Mouse (Mus musculus): ENCODE measurements around the gene Cadm4. TPM values are rescaled to one million over a fixed set of nuclear protein-coding genes. Genes with fewer than 3 reads are reported as not detected.

Cadm4 gene
- 0.42 TPM for polyA plus RNA-seq (2017; shearing (Covaris generic))

GRCm38 (mm10) chr7:24481474-24482207, at the start of gene Cadm4:
Cadm4 (plus strand) TSS chr7:24482023.

GRCm38 (mm10) chr7:24451855-24452311, 29.9 kb upstream of the Cadm4 start, which contains the start of gene Irgc1:
Irgc1 (minus strand) TSS chr7:24452297.

GRCm38 (mm10) chr7:24462388-24463319, 19.2 kb upstream of the Cadm4 start, which contains the start of gene Plaur:
Plaur (plus strand) TSS chr7:24462484.

GRCm38 (mm10) chr7:24506838-24507725, 25.3 kb downstream of the Cadm4 start, which contains the start of gene Zfp428:
Zfp428 (plus strand) TSS chr7:24507006.

GRCm38 (mm10) chr7:24512355-24512754, 30.5 kb downstream of the Cadm4 start, which contains the start of gene AC161166.1:
AC161166.1 (minus strand) TSS chr7:24512455.

GRCm38 (mm10) chr7:24530062-24530931, 48.5 kb downstream of the Cadm4 start, which contains the start of gene Irgq:
Irgq (plus strand) TSS chr7:24530689.

GRCm38 (mm10) chr7:24546068-24546614, 64.3 kb downstream of the Cadm4 start, which contains the start of the genes Pinlyp and Xrcc1:
Pinlyp (minus strand) TSS chr7:24546118.
Xrcc1 (plus strand) TSS chr7:24546289.

Other genes with a start within 250 kb of the Cadm4 start
- 2.0 TPM for gene Zfp109, start 244.5 kb upstream of the Cadm4 start, polyA plus RNA-seq (2017; shearing (Covaris generic))
- gene Zfp108, start 227.2 kb upstream of the Cadm4 start, polyA plus RNA-seq (2017; shearing (Covaris generic)): 0.21 TPM
- 1.3 TPM for gene Zfp93, start 211.6 kb upstream of the Cadm4 start, polyA plus RNA-seq (2017; shearing (Covaris generic))
- 10.0 TPM for gene Zfp61, start 180.8 kb upstream of the Cadm4 start, polyA plus RNA-seq (2017; shearing (Covaris generic))
- gene Zfp94, start 165.4 kb upstream of the Cadm4 start, polyA plus RNA-seq (2017; shearing (Covaris generic)): 2.5 TPM
- gene Tescl, start 148.1 kb upstream of the Cadm4 start, polyA plus RNA-seq (2017; shearing (Covaris generic)): not detected
- gene Lypd5, start 132.8 kb upstream of the Cadm4 start, polyA plus RNA-seq (2017; shearing (Covaris generic)): not detected
- gene Kcnn4, start 111.8 kb upstream of the Cadm4 start, polyA plus RNA-seq (2017; shearing (Covaris generic)): 190 TPM
- gene Smg9, start 82.4 kb upstream of the Cadm4 start, polyA plus RNA-seq (2017; shearing (Covaris generic)): 86.3 TPM
- 1.4 TPM for gene Irgc1, start 29.7 kb upstream of the Cadm4 start, polyA plus RNA-seq (2017; shearing (Covaris generic))
- gene Plaur, start 19.5 kb upstream of the Cadm4 start, polyA plus RNA-seq (2017; shearing (Covaris generic)): 133 TPM
- 1.7 TPM for gene Zfp428, start 25.0 kb downstream of the Cadm4 start, polyA plus RNA-seq (2017; shearing (Covaris generic))
- not detected for gene AC161166.1, start 30.4 kb downstream of the Cadm4 start, polyA plus RNA-seq (2017; shearing (Covaris generic))
- 4.9 TPM for gene Irgq, start 48.7 kb downstream of the Cadm4 start, polyA plus RNA-seq (2017; shearing (Covaris generic))
- not detected for gene Pinlyp, start 64.1 kb downstream of the Cadm4 start, polyA plus RNA-seq (2017; shearing (Covaris generic))
- 63.5 TPM for gene Xrcc1, start 64.3 kb downstream of the Cadm4 start, polyA plus RNA-seq (2017; shearing (Covaris generic))
- gene Ethe1, start 105.5 kb downstream of the Cadm4 start, polyA plus RNA-seq (2017; shearing (Covaris generic)): 18.9 TPM
- not detected for gene Zfp575, start 105.6 kb downstream of the Cadm4 start, polyA plus RNA-seq (2017; shearing (Covaris generic))
- 0.78 TPM for gene Phldb3, start 128.7 kb downstream of the Cadm4 start, polyA plus RNA-seq (2017; shearing (Covaris generic))
- gene Lypd3, start 154.5 kb downstream of the Cadm4 start, polyA plus RNA-seq (2017; shearing (Covaris generic)): not detected
- gene Tex101, start 194.7 kb downstream of the Cadm4 start, polyA plus RNA-seq (2017; shearing (Covaris generic)): not detected
- not detected for gene BC049730, start 227.2 kb downstream of the Cadm4 start, polyA plus RNA-seq (2017; shearing (Covaris generic))
- not detected for gene Gm4763, start 244.9 kb downstream of the Cadm4 start, polyA plus RNA-seq (2017; shearing (Covaris generic))